Mouse (Mus musculus) liver, embryonic 14.5 days (tissue): ENCODE data around the gene Mbnl2. TPM values are rescaled to one million over a fixed set of nuclear protein-coding genes. Genes with fewer than 3 reads are reported as not detected.

Source experiments
- ATAC-seq: fragments of 200-750 bp; cut with Nextera tagmentation; 2 replicates; pipeline ENCODE4 v1.8.0; 2017; ENCODE audit warnings: moderate number of reproducible peaks, mild to moderate bottlenecking, moderate library complexity; ENCODE audit not compliant: insufficient read depth
- DNase-seq, 3 experiments: peaks; one replicate each; pipeline ENCODE4 v3.0.0-alpha.2; 2012 to 2013; ENCODE audit warnings: low read depth in 3 of 3, low spot score in 3 of 3
- H3K27ac ChIP-seq: fragments of 300-500 bp; sonication (generic); 2 replicates; pipeline ENCODE4 v1.5.1; 2014; ENCODE audit warnings: moderate library complexity, mild to moderate bottlenecking, control low read depth, inconsistent platforms
- H3K27me3 ChIP-seq: fragments of 300-500 bp; sonication (generic); 2 replicates; pipeline ENCODE4 v1.6.1; 2014; ENCODE audit warnings: mild to moderate bottlenecking, low read length, moderate library complexity; ENCODE audit not compliant: control insufficient read depth, insufficient read depth
- H3K36me3 ChIP-seq: fragments of 300-500 bp; sonication (generic); replicated peaks from 2 replicates; pipeline ENCODE4 v1.6.1; 2014; ENCODE audit warnings: low read depth; ENCODE audit not compliant: control insufficient read depth, insufficient read depth
- H3K4me1 ChIP-seq, 2 experiments: fragments of 200-500 bp in 1 of 2; fragments of 300-500 bp in 1 of 2; sonication (generic) in 1 of 2; replicated peaks; 2 replicates each; pipeline ENCODE4 v1.6.1; 2012 to 2014; ENCODE audit warnings: antibody characterized with exemption in 1 of 2, inconsistent platforms in 1 of 2, low read length in 1 of 2; ENCODE audit not compliant: control insufficient read depth in 2 of 2, insufficient read depth in 2 of 2
- H3K4me2 ChIP-seq: fragments of 300-500 bp; sonication (generic); 2 replicates; pipeline ENCODE4 v1.6.1; 2014; ENCODE audit warnings: low read depth, mild to moderate bottlenecking, control low read depth, moderate library complexity
- H3K4me3 ChIP-seq, 2 experiments: fragments of 200-500 bp in 1 of 2; fragments of 300-500 bp in 1 of 2; sonication (generic) in 1 of 2; 2 replicates each; pipeline ENCODE4 v1.5.1; 2012 to 2014; ENCODE audit warnings: low read depth in 2 of 2, low read length in 2 of 2, mild to moderate bottlenecking in 2 of 2, control low read depth in 1 of 2, inconsistent platforms in 1 of 2, moderate library complexity in 1 of 2; ENCODE audit not compliant: insufficient read depth in 1 of 2
- H3K9ac ChIP-seq: fragments of 300-500 bp; sonication (generic); replicated peaks from 2 replicates; pipeline ENCODE4 v1.6.1; 2014; ENCODE audit warnings: mild to moderate bottlenecking, control low read depth, moderate library complexity
- H3K9me3 ChIP-seq: fragments of 300-500 bp; sonication (generic); 2 replicates; pipeline ENCODE4 v1.6.1; 2016; ENCODE audit warnings: low read length, mixed read lengths; ENCODE audit not compliant: control insufficient read depth
- CTCF ChIP-seq: IDR thresholded peaks from 2 replicates; pipeline ENCODE4 v1.5.1; 2016; ENCODE audit warnings: antibody characterized with exemption, low read depth, control low read depth
- EP300 ChIP-seq: IDR thresholded peaks from 2 replicates; pipeline ENCODE4 v1.6.1; 2016; ENCODE audit warnings: antibody characterized with exemption, low read depth
- WGBS: fragments of 180-500 bp; shearing (Covaris S2); extraction: QIAGEN DNeasy Blood & Tissue Kit; methylation state at CpG from one replicate; pipeline ENCODE4 v1.1.7; 2014; ENCODE audit not compliant: insufficient replicate concordance; 5-methylcytosine and 5-hydroxymethylcytosine counted together
- polyA plus RNA-seq, 2 experiments: library from polyadenylated mRNA; depleted of rRNA in 1 of 2; stranded (reverse) in 1 of 2; unstranded in 1 of 2; fragments of >200 nt; fragmentation: Nextera tagmentation in 1 of 2; extraction: Ambion mirVana in 1 of 2; gene quantifications; 2 replicates each; pipeline versions ENCODE4 v1.2.1 to v1.2.3; 2012 to 2014

The Mbnl2 gene
- polyA plus RNA-seq, 2 experiments, result 6.5 to 13.5 TPM

DNA sequence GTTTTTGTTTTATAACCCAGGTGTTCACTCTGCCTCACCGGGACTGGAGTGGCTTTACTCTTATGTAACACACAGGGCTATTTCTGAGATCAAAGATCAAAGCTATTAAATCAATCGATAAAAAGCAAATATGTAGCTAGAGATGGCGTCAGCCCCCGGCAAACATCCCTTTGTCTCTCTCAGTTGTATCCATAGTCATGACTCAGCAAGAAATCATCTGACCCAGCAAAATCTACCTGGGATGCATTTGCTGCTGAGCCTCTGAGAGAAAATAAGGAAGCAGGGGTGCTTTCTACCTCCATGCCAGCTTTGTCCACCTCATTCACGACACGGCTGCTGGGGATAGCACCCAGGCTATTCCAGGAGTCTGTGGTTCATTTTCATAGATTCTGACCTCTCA, 18.0 kb upstream of the Mbnl2 start:
- Histone ChIP-seq H3K27ac (no peak overlapping the region), H3K36me3 (no peaks in the 10 kb centered on the region), H3K4me1 (no peaks in the 10 kb centered on the region), H3K9ac (no peak overlapping the region), H3K4me3 (no peak overlapping the region), H3K9me3 (no peaks in the 10 kb centered on the region), H3K4me2 (peak overlapping the region; percentile 9; the same call in 1 of the 2 replicates), H3K27me3 (no peaks in the 10 kb centered on the region)
- ATAC-seq, result no peak
- TF ChIP-seq CTCF (no peak), EP300 (no peak)
- 70% methylated on average over 6 of the region's 6 CpGs for WGBS
- no peak for DNase-seq

DNA sequence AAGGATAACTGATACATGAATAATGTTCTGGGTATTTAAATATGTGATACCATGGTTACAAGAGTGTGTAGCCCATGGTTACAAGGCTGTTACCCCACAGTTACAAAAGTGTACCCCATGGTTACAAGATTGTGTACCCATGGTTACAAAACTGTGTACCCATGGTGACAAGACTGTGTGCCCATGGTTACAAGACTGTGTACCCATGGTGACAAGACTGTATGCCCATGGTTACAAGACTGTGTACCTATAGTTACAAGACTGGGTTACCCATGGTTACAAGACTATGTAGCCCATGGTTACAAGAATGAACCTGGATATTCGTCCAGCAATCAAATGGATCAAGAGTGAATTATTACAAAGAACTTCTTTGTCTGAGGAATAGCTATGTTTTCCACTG, 16.0 kb upstream of the Mbnl2 start:
- no peaks in the 10 kb centered on the region for H3K27me3 ChIP-seq

DNA sequence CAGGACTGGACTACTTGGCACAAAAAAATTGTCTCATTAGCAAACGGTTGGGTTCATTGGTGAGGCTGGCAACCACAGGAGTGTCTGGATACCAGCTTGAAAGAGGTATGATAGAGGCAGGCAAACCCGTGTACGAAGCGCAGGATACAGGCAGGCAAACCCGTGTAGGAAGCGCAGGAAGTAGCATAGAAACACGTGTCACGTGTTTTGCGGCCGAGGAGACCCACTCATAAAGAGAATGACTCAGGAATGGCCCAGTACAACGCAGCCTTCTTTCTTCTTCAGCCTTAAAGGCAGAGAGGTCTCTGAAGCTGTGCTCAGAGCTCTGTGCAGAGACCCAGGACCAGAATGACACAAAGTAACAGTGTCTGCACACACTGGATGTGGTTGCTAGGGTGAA, 13.9 kb upstream of the Mbnl2 start:
- TF ChIP-seq CTCF, result no peak
- no peak for TF ChIP-seq EP300
- H3K4me3 ChIP-seq, result no peak overlapping the region
- WGBS, result 67% methylated on average over 11 of the region's 11 CpGs
- H3K27me3 ChIP-seq, result no peaks in the 10 kb centered on the region
- H3K36me3 ChIP-seq, result no peaks in the 10 kb centered on the region
- H3K4me1 ChIP-seq, result no peaks in the 10 kb centered on the region
- H3K9me3 ChIP-seq, result no peaks in the 10 kb centered on the region
- DNase-seq, result no peak
- H3K27ac ChIP-seq, result no peak overlapping the region
- no peak overlapping the region for H3K9ac ChIP-seq
- ATAC-seq, result no peak
- no peak overlapping the region for H3K4me2 ChIP-seq

More for the DNA sequence above, 16.0 kb upstream of the Mbnl2 start:
- Histone ChIP-seq H3K36me3 (no peaks in the 10 kb centered on the region), H3K4me3 (no peak overlapping the region), H3K4me2 (no peak overlapping the region), H3K9me3 (no peaks in the 10 kb centered on the region), H3K4me1 (no peaks in the 10 kb centered on the region), H3K27ac (no peak overlapping the region), H3K9ac (no peak overlapping the region)
- WGBS, result 45% methylated on average over 1 of the region's 1 CpGs
- ATAC-seq (no peak), DNase-seq (no peak)
- no peak for TF ChIP-seq EP300
- no peak for TF ChIP-seq CTCF

DNA sequence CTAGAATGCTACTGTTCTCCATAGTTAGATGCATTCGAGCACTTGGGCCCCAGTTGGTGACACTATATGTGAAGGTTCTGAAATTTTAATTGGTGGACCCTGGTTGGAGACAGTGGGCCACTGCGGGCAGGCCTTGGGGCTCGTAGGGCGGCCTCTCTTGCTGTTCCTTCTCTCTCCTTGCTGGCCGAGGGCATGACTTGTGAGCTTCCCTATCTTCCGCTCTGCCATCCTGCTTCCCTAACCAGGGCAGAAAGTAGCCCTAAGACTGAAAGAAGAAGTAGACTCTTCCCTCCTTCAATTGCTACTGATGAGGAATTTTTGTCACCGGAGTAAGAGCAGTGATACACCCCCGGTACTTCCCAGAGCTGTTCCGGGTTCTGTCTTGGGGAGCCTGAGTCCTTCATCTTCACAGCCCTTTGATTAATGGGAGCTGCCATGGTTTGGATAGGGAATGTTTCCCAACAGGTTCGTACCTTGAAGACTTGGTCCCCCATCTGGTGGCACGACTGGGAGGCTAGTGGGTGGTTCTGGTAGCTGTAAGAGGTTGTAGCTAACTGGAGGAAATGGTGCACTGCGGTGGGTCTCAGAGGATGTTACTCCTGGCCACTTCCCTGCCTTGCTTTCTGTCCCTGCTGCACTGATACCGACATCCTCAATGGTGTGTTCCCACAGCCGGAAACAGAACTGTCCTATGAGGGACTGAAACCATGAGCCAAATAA, 12.6 kb upstream of the Mbnl2 start:
- WGBS, result 62% methylated on average over 14 of the region's 14 CpGs
- no peak for DNase-seq

DNA sequence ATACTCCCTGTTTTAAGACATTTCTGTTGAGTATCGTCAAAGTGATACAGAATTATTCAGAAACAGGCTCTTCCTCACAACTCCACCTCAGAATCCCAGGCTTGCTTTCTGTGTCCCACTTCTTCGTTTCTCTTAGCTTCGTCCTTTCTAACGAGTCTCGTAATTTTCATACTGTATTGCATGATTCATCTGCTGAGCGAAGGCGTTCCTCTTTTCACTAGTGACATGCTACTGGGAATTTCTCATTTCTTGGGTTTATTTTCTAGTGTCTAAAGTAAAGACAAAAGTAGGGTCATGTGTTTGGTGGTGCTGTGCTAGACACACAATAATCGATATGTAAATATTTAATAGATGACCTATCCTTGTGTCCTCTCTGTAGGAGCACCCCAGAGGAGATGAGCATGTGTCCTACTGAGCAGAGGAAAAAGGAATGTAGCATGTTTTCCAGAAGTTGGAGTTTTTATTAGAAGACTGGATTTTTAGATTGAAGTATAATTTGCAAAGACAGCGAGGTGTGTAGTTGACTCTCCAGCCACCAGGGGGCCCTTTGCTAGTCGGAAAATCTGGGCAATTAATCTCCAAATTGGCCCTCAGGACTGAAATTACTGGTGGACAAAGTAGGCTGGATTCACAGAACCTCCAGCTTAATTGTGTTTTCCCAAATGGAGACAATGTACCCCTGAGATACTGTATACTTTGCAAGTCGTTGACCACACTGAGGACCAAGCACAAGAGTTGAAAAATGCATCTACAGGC, 11.9 kb upstream of the Mbnl2 start:
- H3K27ac ChIP-seq, result no peak overlapping the region
- no peak overlapping the region for H3K9ac ChIP-seq
- H3K27me3 ChIP-seq, result no peaks in the 10 kb centered on the region
- no peak for ATAC-seq
- 67% methylated on average over 11 of the region's 11 CpGs for WGBS
- H3K4me2 ChIP-seq, result no peak overlapping the region
- H3K4me1 ChIP-seq, result no peaks in the 10 kb centered on the region
- no peak for TF ChIP-seq EP300
- peak; percentile 59 for TF ChIP-seq CTCF
- no peak for DNase-seq
- H3K4me3 ChIP-seq, result no peak overlapping the region
- no peaks in the 10 kb centered on the region for H3K36me3 ChIP-seq
- no peaks in the 10 kb centered on the region for H3K9me3 ChIP-seq

More for the DNA sequence above, 12.6 kb upstream of the Mbnl2 start:
- H3K9ac ChIP-seq, result no peak overlapping the region
- no peaks in the 10 kb centered on the region for H3K36me3 ChIP-seq
- H3K27ac ChIP-seq, result no peak overlapping the region
- H3K27me3 ChIP-seq, result no peaks in the 10 kb centered on the region
- H3K4me3 ChIP-seq, result no peak overlapping the region
- no peaks in the 10 kb centered on the region for H3K4me1 ChIP-seq
- no peaks in the 10 kb centered on the region for H3K9me3 ChIP-seq
- no peak for ATAC-seq
- TF ChIP-seq EP300 (no peak), CTCF (no peak)
- no peak overlapping the region for H3K4me2 ChIP-seq
